ENCODE assay signal across 17 mouse cellular contexts in the genomic region with DNA sequence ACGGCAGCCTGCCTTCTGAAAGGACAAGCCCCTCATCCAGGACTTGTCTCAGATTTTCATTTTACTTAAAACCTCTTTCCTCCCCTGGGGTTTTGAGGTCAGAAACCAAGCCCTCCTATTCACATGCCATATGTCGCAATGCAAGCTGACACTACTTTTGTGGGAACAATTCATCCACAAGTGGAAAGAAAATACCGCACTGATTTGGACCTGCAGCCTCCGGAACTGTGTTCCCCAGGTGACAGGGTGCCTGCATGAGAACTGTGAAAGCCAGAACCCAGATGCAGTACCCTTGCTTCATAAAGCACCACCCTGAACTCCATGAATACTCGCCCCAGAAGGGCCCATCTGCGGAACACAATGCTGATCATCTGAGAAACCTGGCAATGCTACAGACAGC. TPM values are rescaled to one million over a fixed set of nuclear protein-coding genes. Genes with fewer than 3 reads are reported as not detected.
DNase-seq lines count a peak whose midpoint lies in the region; ATAC-seq and TF ChIP-seq lines count a peak whose summit lies in the region.
"Had no signal": no experiment of that assay in that cellular context is flagged by ENCODE, and none has a peak within 500 bp of the region (broad histone marks: within the 10 kb centered on the region; RNA-seq: fewer than 3 reads in every experiment).

No protein-coding gene starts in this region.

- no peak for ATAC-seq in hindbrain, embryonic 11.5 days (ENCODE audit: low FRiP score)
- ATAC-seq in hindbrain, embryonic 13.5 days (ENCODE audit: low FRiP score): no peak
- ATAC-seq in embryonic facial prominence, embryonic 15.5 days (ENCODE audit: insufficient number of reproducible peaks, low FRiP score, low TSS enrichment, low read depth): peak; percentile 17; the same call in 1 of the 2 replicates
- ATAC-seq in forebrain, embryonic 15.5 days (replicated peaks): no peak

- no peaks in the 10 kb centered on the region for H3K27me3 ChIP-seq in hindbrain, embryonic 11.5 days (ENCODE audit: control insufficient read depth, insufficient read depth, low read length)
- 0 out of 2 replicates have a peak, but pooled peaks cover 3% of the 10 kb centered on the region for H3K27me3 ChIP-seq in hindbrain, embryonic 13.5 days
- no peaks in the 10 kb centered on the region for H3K27me3 ChIP-seq in thymus, adult 2 months (ENCODE audit: control insufficient read depth, insufficient read depth, low read length)
- no peaks in the 10 kb centered on the region for H3K27me3 ChIP-seq in embryonic facial prominence, embryonic 15.5 days
- no peaks in the 10 kb centered on the region for H3K27me3 ChIP-seq in forebrain, embryonic 15.5 days
- H3K27me3 ChIP-seq: CH12.LX; embryonic facial prominence, embryonic 12.5 days; hindbrain, embryonic 15.5 days; limb, embryonic 15.5 days; midbrain, embryonic 12.5 days; neural tube, embryonic 12.5 days had no signal

- peak; percentile 23 for DNase-seq in hindbrain, embryonic 11.5 days (ENCODE audit: low spot score)
- no peak for DNase-seq in thymus, adult 2 months
- DNase-seq in thymus, adult 18-20 months: no peak
- peak; percentile 52 for DNase-seq in thymus, postnatal 25 days
- no peak for DNase-seq in cerebellum, adult 8-10 months
- DNase-seq: heart, adult 18-20 months; kidney, postnatal 10 days; retina, postnatal 1 day had no signal

- 0 out of 2 replicates have a peak overlapping the region, but pooled peaks have one; percentile 17 for H3K27ac ChIP-seq in hindbrain, embryonic 11.5 days (ENCODE audit: low read depth, low read length)
- H3K27ac ChIP-seq in hindbrain, embryonic 13.5 days: no peak overlapping the region
- H3K27ac ChIP-seq in thymus, adult 2 months (ENCODE audit: control insufficient read depth, insufficient read depth, low read length): peak overlapping the region; percentile 68
- H3K27ac ChIP-seq in embryonic facial prominence, embryonic 15.5 days (replicated peaks): no peak overlapping the region
- no peak overlapping the region for H3K27ac ChIP-seq in forebrain, embryonic 15.5 days (replicated peaks)
- H3K27ac ChIP-seq: embryonic facial prominence, embryonic 12.5 days; hindbrain, embryonic 15.5 days; limb, embryonic 15.5 days; midbrain, embryonic 12.5 days; neural tube, embryonic 12.5 days had no signal

- no peak overlapping the region for H3K9ac ChIP-seq in hindbrain, embryonic 11.5 days (ENCODE audit: low read depth, low read length)
- H3K9ac ChIP-seq in hindbrain, embryonic 13.5 days: no peak overlapping the region
- H3K9ac ChIP-seq in embryonic facial prominence, embryonic 15.5 days: no peak overlapping the region
- H3K9ac ChIP-seq in forebrain, embryonic 15.5 days (replicated peaks): no peak overlapping the region
- H3K9ac ChIP-seq: embryonic facial prominence, embryonic 12.5 days; hindbrain, embryonic 15.5 days; limb, embryonic 15.5 days; midbrain, embryonic 12.5 days; neural tube, embryonic 12.5 days had no signal

- no peaks in the 10 kb centered on the region for H3K36me3 ChIP-seq in hindbrain, embryonic 11.5 days (ENCODE audit: control insufficient read depth, insufficient read depth, low read length)
- H3K36me3 ChIP-seq in hindbrain, embryonic 13.5 days: no peaks in the 10 kb centered on the region
- no peaks in the 10 kb centered on the region for H3K36me3 ChIP-seq in thymus, adult 2 months (ENCODE audit: control insufficient read depth, insufficient read depth, low read length)
- H3K36me3 ChIP-seq in embryonic facial prominence, embryonic 15.5 days: no peaks in the 10 kb centered on the region
- no peaks in the 10 kb centered on the region for H3K36me3 ChIP-seq in forebrain, embryonic 15.5 days
- H3K36me3 ChIP-seq: embryonic facial prominence, embryonic 12.5 days; hindbrain, embryonic 15.5 days; limb, embryonic 15.5 days; midbrain, embryonic 12.5 days; neural tube, embryonic 12.5 days had no signal

- TF ChIP-seq CTCF in thymus, adult 2 months (IDR thresholded peaks at IDR 0.05; ENCODE audit: borderline replicate concordance, control insufficient read depth, extremely low read depth, insufficient read depth, low read length, poor library complexity): no peak

- no peak for TF ChIP-seq POLR2A in thymus, adult 2 months (IDR thresholded peaks at IDR 0.05; ENCODE audit: control insufficient read depth, extremely low read depth, insufficient read depth, low read length, poor library complexity)

- H3K4me1 ChIP-seq in hindbrain, embryonic 11.5 days (replicated peaks; ENCODE audit: control insufficient read depth, insufficient read depth, low read length): no peaks in the 10 kb centered on the region
- peaks cover 45% of the 10 kb centered on the region for H3K4me1 ChIP-seq in hindbrain, embryonic 13.5 days (replicated peaks)
- H3K4me1 ChIP-seq in thymus, adult 2 months (replicated peaks; ENCODE audit: control insufficient read depth, insufficient read depth, low read length): peaks cover 77% of the 10 kb centered on the region
- H3K4me1 ChIP-seq in embryonic facial prominence, embryonic 15.5 days: peaks cover 19% of the 10 kb centered on the region
- 0 out of 2 replicates have a peak, but pooled peaks cover 6% of the 10 kb centered on the region for H3K4me1 ChIP-seq in forebrain, embryonic 15.5 days

- H3K9me3 ChIP-seq in hindbrain, embryonic 11.5 days (ENCODE audit: control insufficient read depth, low read length): no peaks in the 10 kb centered on the region
- no peaks in the 10 kb centered on the region for H3K9me3 ChIP-seq in hindbrain, embryonic 13.5 days
- H3K9me3 ChIP-seq in embryonic facial prominence, embryonic 15.5 days (replicated peaks): no peaks in the 10 kb centered on the region
- no peaks in the 10 kb centered on the region for H3K9me3 ChIP-seq in forebrain, embryonic 15.5 days
- H3K9me3 ChIP-seq: embryonic facial prominence, embryonic 12.5 days; hindbrain, embryonic 15.5 days; limb, embryonic 15.5 days; midbrain, embryonic 12.5 days; neural tube, embryonic 12.5 days had no signal

- 49% methylated on average over 6 of the region's 6 CpGs for WGBS in hindbrain, embryonic 11.5 days
- WGBS in hindbrain, embryonic 13.5 days: 51% methylated on average over 6 of the region's 6 CpGs
- WGBS in thymus, adult 2 months: 34% methylated on average over 6 of the region's 6 CpGs
- 29% methylated on average over 6 of the region's 6 CpGs for WGBS in embryonic facial prominence, embryonic 15.5 days
- WGBS in forebrain, embryonic 15.5 days: 64% methylated on average over 6 of the region's 6 CpGs

- H3K4me2 ChIP-seq in hindbrain, embryonic 11.5 days (replicated peaks; ENCODE audit: low read depth, low read length): no peak overlapping the region
- H3K4me2 ChIP-seq in hindbrain, embryonic 13.5 days: no peak overlapping the region
- no peak overlapping the region for H3K4me2 ChIP-seq in embryonic facial prominence, embryonic 15.5 days (replicated peaks)
- no peak overlapping the region for H3K4me2 ChIP-seq in forebrain, embryonic 15.5 days (replicated peaks)
- H3K4me2 ChIP-seq: embryonic facial prominence, embryonic 12.5 days; hindbrain, embryonic 15.5 days; limb, embryonic 15.5 days; midbrain, embryonic 12.5 days; neural tube, embryonic 12.5 days had no signal

- H3K4me3 ChIP-seq in hindbrain, embryonic 11.5 days (ENCODE audit: low read depth, low read length): no peak overlapping the region
- no peak overlapping the region for H3K4me3 ChIP-seq in hindbrain, embryonic 13.5 days
- H3K4me3 ChIP-seq in thymus, adult 2 months (ENCODE audit: control insufficient read depth, insufficient read depth, low read length): no peak overlapping the region
- H3K4me3 ChIP-seq in embryonic facial prominence, embryonic 15.5 days (replicated peaks): no peak overlapping the region
- no peak overlapping the region for H3K4me3 ChIP-seq in forebrain, embryonic 15.5 days
- H3K4me3 ChIP-seq: embryonic facial prominence, embryonic 12.5 days; hindbrain, embryonic 15.5 days; limb, embryonic 15.5 days; midbrain, embryonic 12.5 days; neural tube, embryonic 12.5 days had no signal

RNA-seq across cellular contexts. Expression of a gene that starts 22.4 kb away (rescaled TPM):
- polyA plus RNA-seq in hindbrain, embryonic 11.5 days (2014; fragmentation: Nextera tagmentation; extraction: Ambion mirVana): 5.1 and 6.0 TPM in 2 replicates
- 7.4 and 8.3 TPM in 2 replicates for polyA plus RNA-seq in hindbrain, embryonic 13.5 days (2015; fragmentation: Nextera tagmentation; extraction: Ambion mirVana)
- polyA plus RNA-seq in thymus, adult 2 months (2012; rRNA removed): 279 and 356 TPM in 2 replicates
- 5.0 and 5.9 TPM in 2 replicates for polyA plus RNA-seq in embryonic facial prominence, embryonic 15.5 days (2015; fragmentation: Nextera tagmentation; extraction: Ambion mirVana)
- 10.9 and 11.4 TPM in 2 replicates for polyA plus RNA-seq in forebrain, embryonic 15.5 days (2015; fragmentation: Nextera tagmentation; extraction: Ambion mirVana)

Comparison
In these comparisons a context has a peak if more than half of its experiments do, and no peak if none do; other contexts are left out.
1. DNase-seq: peak in hindbrain, embryonic 11.5 days (single experiment) and thymus, postnatal 25 days (single experiment); none in thymus, adult 2 months (single experiment), thymus, adult 18-20 months (0 of 2) and cerebellum, adult 8-10 months (single experiment).
2. H3K27ac ChIP-seq: peak in hindbrain, embryonic 11.5 days (single experiment) and thymus, adult 2 months (single experiment); none in hindbrain, embryonic 13.5 days (single experiment), embryonic facial prominence, embryonic 15.5 days (single experiment) and forebrain, embryonic 15.5 days (single experiment).
3. RNA of a gene that starts 22.4 kb away (polyA plus RNA-seq): 279 to 356 TPM in thymus, adult 2 months; 10.9 to 11.4 TPM in forebrain, embryonic 15.5 days, 7.4 to 8.3 TPM in hindbrain, embryonic 13.5 days, 5.1 to 6.0 TPM in hindbrain, embryonic 11.5 days and 5.0 to 5.9 TPM in embryonic facial prominence, embryonic 15.5 days; every median in the first group is over 10 times any median in the second.